Mouse (Mus musculus) forebrain, embryonic 10.5 days (tissue): ENCODE data around the gene Catsperz. TPM values are rescaled to one million over a fixed set of nuclear protein-coding genes. Genes with fewer than 3 reads are reported as not detected.
"Not testable (repeated sequence)": the region's sequence is repeated elsewhere in the genome, so short reads cannot be mapped to it uniquely, and the experiment has no call there.

ENCODE experiments used
- DNase-seq: peaks from one replicate; pipeline ENCODE4 v3.0.0-alpha.2; 2017; ENCODE audit warnings: low spot score; ENCODE audit errors: extremely low spot score
- H3K27ac ChIP-seq: fragments of 300-500 bp; sonication (generic); 2 replicates; pipeline ENCODE4 v1.5.1; 2016; ENCODE audit warnings: mild to moderate bottlenecking
- H3K27me3 ChIP-seq: fragments of 300-500 bp; sonication (generic); 2 replicates; pipeline ENCODE4 v1.6.1; 2016; ENCODE audit warnings: mild to moderate bottlenecking; ENCODE audit not compliant: poor library complexity, severe bottlenecking
- H3K36me3 ChIP-seq: fragments of 300-500 bp; sonication (generic); replicated peaks from 2 replicates; pipeline ENCODE4 v1.6.1; 2016; ENCODE audit warnings: mild to moderate bottlenecking, moderate library complexity
- H3K4me1 ChIP-seq: fragments of 300-500 bp; sonication (generic); 2 replicates; pipeline ENCODE4 v1.6.1; 2016
- H3K4me3 ChIP-seq: fragments of 300-500 bp; sonication (generic); 2 replicates; pipeline ENCODE4 v1.5.1; 2016; ENCODE audit warnings: mild to moderate bottlenecking, moderate library complexity
- H3K9me3 ChIP-seq: fragments of 300-500 bp; sonication (generic); 2 replicates; pipeline ENCODE4 v1.6.1; 2016; ENCODE audit warnings: mild to moderate bottlenecking, moderate library complexity
- WGBS: fragments of 180-500 bp; shearing (Covaris S2); methylation state at CpG from one replicate; pipeline ENCODE4 v1.1.7; 2016; 5-methylcytosine and 5-hydroxymethylcytosine counted together
- polyA plus RNA-seq: library from polyadenylated mRNA; unstranded; fragments of >200 nt; fragmentation: Nextera tagmentation; extraction: Ambion mirVana; gene quantifications from 2 replicates; pipeline ENCODE4 v1.2.1, GENCODE M21; 2016

Gene Catsperz
- polyA plus RNA-seq, 1 experiment from 2014 or later: 0.55 TPM

DNA sequence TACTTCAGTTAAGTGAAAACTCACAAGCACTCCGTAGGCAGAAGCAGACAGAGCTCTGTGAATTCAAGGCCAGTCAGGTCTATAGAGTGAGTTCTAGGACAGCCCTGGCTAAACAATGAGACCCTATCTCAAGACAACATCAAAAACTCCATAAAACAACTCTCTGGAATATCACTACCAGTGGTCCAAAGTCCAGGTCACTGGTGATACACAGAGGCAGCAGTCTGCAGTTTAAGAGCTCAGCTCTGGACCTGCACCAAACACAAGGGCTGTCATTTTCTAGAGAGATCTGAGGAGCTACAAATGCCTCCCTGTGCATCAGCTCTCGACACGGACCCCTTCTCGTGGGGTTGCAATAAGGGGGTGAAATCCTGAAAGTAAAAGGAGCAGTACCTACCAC is 6.9 kb downstream of the Catsperz start:
- 90% methylated on average over 4 of the region's 4 CpGs for WGBS
- no peak for DNase-seq
- peaks cover 14% of the 10 kb centered on the region for H3K36me3 ChIP-seq
- no peak overlapping the region for H3K27ac ChIP-seq
- no peak overlapping the region for H3K4me3 ChIP-seq
- peaks cover 27% of the 10 kb centered on the region for H3K4me1 ChIP-seq
- H3K27me3 ChIP-seq: peaks cover 13% of the 10 kb centered on the region
- H3K9me3 ChIP-seq: no peaks in the 10 kb centered on the region

DNA sequence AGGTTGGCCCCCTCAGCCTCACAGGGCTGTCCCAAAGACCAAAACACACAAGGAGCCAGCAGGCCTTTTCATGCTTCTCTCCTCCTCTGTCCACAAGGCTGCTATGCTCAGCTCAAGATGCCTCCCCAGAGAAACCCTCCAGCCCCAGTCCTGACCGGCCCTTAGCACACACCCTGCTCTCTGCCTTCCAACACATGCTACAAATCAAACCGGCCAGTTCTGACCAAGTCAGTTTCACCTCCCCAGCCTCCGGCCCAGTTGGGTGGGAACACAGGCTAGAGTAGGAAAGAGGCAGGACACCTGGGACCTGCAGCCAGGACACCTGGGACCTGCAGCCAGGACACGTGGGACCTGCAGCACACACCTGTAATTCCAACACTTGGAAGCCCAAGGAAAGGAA is 8.7 kb downstream of the Catsperz start:
- H3K4me3 ChIP-seq: no peak overlapping the region
- H3K9me3 ChIP-seq: no peaks in the 10 kb centered on the region
- WGBS: 91% methylated on average over 4 of the region's 4 CpGs
- H3K4me1 ChIP-seq: peaks cover 22% of the 10 kb centered on the region
- DNase-seq: no peak
- H3K27ac ChIP-seq: no peak overlapping the region
- no peaks in the 10 kb centered on the region for H3K27me3 ChIP-seq
- peaks cover 32% of the 10 kb centered on the region for H3K36me3 ChIP-seq

DNA sequence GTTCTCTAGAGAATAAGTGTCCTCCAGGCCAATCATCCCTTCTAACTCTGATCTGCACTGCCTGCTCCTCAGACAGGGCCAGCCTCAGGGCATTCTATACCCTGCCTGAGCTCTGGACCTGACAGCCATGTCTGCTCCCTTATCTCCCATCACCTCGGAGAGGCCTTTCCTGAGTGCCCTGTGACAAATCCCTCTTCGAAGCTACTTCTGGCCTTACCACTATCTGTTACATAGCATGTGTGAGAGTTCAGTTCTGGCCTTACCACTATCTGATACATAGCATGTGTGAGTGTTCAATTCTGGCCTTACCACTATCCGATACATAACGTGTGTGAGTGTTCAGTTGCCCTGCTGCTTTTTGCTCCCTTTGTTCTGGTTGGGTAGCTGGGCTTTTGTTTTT is 9.9 kb downstream of the Catsperz start:
- no peak for DNase-seq
- Histone ChIP-seq H3K27me3 (no peaks in the 10 kb centered on the region), H3K4me3 (no peak overlapping the region), H3K9me3 (no peaks in the 10 kb centered on the region), H3K27ac (no peak overlapping the region), H3K36me3 (peaks cover 38% of the 10 kb centered on the region), H3K4me1 (peaks cover 17% of the 10 kb centered on the region)
- 89% methylated on average over 4 of the region's 4 CpGs for WGBS

DNA sequence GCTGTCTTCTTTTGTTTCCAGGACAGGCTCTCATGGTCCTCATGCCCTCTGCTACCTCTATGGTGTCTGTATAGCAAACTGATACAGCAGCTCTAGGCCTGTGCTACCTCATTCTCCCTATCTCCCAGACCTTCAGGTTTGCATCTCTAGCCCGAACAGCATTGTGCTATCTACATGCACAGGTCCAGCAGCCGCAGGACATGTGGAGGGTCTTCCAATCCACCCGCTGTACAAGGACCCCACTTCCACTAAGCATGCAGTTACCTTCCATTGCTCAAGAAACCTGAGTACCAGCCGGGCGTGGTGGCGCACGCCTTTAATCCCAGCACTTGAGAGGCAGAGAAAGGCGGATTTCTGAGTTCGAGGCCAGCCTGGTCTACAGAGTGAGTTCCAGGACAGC is 10.6 kb downstream of the Catsperz start:
- no peaks in the 10 kb centered on the region for H3K27me3 ChIP-seq
- 93% methylated on average over 9 of the region's 9 CpGs for WGBS
- H3K36me3 ChIP-seq: peaks cover 38% of the 10 kb centered on the region
- H3K4me1 ChIP-seq: peaks cover 12% of the 10 kb centered on the region
- H3K4me3 ChIP-seq: no peak overlapping the region
- H3K27ac ChIP-seq: no peak overlapping the region
- H3K9me3 ChIP-seq: no peaks in the 10 kb centered on the region
- DNase-seq: no peak

DNA sequence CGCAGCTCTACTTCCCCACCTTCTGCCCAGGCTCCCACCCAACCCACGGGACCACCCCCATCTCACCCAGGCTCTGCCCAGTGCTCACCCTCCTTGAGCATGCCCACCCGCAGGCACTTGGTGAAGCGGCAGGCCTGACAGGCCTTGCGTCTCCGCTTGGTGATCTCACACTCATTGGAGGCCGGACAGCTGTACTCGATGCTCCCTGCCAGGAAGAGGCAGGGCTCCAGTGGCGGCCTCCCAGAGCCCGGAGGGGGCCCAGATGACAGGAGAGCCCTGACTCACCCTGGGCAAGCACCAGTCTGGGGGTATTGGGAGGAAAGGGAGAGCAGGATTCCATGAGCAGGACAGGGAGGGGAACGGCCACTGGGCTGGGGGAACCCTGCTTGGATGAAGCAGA is 11.2 kb downstream of the Catsperz start:
- H3K9me3 ChIP-seq: no peaks in the 10 kb centered on the region
- H3K27me3 ChIP-seq: no peaks in the 10 kb centered on the region
- DNase-seq: no peak
- peaks cover 17% of the 10 kb centered on the region for H3K4me1 ChIP-seq
- H3K36me3 ChIP-seq: peaks cover 38% of the 10 kb centered on the region
- H3K27ac ChIP-seq: no peak overlapping the region
- no peak overlapping the region for H3K4me3 ChIP-seq
- WGBS: 87% methylated on average over 11 of the region's 11 CpGs

DNA sequence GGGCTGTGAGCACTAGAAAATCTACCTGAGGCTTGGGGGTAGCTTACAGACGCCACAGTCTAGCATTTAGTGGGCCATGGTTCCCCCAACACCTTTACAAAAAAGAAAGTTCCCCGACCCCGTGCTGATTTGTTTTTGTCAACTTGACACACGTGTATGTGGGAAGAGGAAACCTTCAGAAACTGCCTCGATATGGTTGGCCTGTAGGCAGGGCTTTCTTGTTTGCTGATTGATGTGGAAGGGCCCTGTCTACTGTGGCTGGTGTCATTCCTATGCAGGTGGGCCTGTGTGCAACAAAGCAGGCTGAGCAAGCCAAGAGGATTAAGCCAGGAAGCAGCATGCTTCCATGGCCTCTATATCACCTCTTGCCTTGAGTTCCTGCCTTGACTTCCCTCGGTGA is 12.1 kb downstream of the Catsperz start:
- no peaks in the 10 kb centered on the region for H3K27me3 ChIP-seq
- H3K36me3 ChIP-seq: peaks cover 35% of the 10 kb centered on the region
- 91% methylated on average over 6 of the region's 6 CpGs for WGBS
- H3K9me3 ChIP-seq: no peaks in the 10 kb centered on the region
- H3K27ac ChIP-seq: no peak overlapping the region
- H3K4me3 ChIP-seq: no peak overlapping the region
- no peak for DNase-seq
- H3K4me1 ChIP-seq: peaks cover 27% of the 10 kb centered on the region

DNA sequence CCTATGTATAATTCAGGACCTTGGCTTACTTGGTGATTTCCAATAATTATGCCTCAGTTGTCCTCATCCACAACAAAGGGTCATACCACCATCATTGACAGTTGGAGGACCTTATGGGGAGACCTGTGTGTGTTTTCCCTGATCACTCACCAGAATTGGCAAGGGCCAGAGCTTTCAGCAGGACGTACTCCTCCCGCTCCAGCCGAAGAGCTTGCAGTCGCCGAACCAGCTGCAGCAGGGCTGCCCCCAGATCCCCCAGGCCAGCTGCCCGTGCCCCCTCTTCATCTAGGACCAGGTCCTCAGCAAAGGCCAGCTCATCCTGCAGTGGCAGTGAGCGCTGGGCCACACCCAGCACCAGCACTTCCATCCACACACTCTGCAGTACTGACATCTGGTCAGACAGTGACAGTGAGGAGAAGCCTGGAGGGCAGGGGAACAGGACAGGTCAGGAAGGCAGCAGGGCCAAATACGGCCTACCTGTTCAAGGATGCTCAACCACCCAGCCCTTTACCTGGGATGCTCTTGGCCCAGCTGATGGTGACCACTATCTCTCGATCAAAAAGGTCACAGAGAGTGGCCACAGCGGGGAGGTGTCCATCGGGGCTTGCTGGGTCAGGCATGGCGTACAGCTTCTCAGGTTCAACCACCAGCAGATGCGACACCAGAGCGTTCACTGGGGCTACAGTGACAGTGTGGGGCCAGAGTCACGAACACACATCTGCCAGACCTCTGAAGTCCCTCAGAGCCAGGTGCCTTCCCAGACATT is 12.8 kb downstream of the Catsperz start:
- Histone ChIP-seq H3K27ac (no peak overlapping the region), H3K4me1 (peaks cover 33% of the 10 kb centered on the region), H3K4me3 (peak overlapping the region; percentile 13; the same call in 1 of the 2 replicates), H3K36me3 (peaks cover 41% of the 10 kb centered on the region), H3K27me3 (no peaks in the 10 kb centered on the region), H3K9me3 (no peaks in the 10 kb centered on the region)
- 93% methylated on average over 15 of the region's 15 CpGs for WGBS
- DNase-seq: no peak

DNA sequence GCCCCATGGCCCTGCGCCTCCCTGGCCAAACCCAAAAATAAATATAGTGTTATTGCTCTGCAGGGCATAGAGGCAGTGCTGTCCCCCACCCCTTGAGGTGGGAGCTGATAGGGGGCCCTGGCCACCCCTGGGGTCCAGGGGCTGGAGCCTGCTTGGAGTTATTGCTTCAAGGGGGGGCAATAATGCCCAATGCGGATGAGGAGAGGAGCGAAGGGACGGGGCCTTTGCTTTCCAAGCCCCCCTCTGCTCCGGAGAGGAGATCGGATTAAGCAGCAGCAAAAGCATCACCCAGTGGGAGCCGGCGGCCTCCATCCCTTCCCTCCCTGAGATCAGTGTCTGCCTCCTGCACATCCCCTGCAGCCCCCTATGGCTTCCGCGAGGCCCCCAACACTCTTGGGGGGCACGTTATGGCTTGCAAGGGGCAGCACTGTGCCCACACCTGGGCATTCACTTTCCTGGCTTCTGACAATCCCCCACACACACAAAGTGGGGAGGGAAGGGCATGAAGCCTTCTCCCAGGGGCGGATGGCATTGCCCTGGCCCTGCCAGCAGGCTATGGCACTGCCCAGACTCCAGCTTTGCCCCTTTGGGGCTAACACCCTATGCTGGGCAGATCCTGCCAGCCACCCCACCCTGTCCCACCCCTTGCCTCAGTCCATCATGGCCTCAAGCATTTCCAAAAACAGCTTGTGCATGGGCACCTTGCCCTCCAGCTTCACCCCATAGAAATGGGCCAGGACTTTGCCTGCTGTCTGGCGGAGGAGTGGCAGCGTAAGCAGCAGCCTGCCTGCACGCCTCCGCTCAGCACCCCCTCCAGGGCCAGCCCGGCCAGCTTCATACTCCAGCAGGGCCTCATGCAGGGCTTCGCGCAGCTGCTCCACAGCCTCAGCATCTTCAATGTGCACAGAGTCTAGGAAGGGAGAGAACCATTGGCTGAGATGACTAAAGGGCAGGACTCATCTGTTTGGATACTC is 13.8 kb downstream of the Catsperz start:
- Histone ChIP-seq H3K36me3 (peaks cover 51% of the 10 kb centered on the region), H3K9me3 (no peaks in the 10 kb centered on the region), H3K4me1 (peaks cover 39% of the 10 kb centered on the region), H3K4me3 (peak overlapping the region; percentile 81), H3K27ac (peak overlapping the region; percentile 30; the same call in 1 of the 2 replicates), H3K27me3 (no peaks in the 10 kb centered on the region)
- DNase-seq: no peak
- 83% methylated on average over 19 of the region's 19 CpGs for WGBS

DNA sequence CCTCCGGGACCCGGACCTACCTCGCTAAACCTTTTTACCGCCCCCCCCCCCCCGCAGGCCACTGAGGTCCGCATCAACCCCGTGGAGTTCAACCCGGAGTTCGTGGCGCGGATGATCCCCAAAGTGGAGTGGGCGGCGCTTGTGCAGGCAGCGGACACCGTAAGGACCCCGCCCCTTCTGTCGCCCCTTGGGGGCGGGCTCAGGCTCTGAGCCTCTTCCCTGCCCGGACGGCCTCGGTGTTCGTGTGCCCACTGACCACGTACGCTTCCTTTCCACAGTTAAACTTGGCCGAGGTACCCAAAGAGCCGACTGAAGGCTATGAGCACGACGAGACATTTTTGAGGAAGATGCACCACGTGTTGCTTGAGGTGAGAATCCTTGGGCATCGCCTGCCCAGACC is 14.9 kb downstream of the Catsperz start:
- Histone ChIP-seq H3K27ac (peak overlapping the region; percentile 95), H3K36me3 (peaks cover 61% of the 10 kb centered on the region), H3K4me1 (peaks cover 39% of the 10 kb centered on the region), H3K4me3 (peak overlapping the region; percentile 81)
- not testable (repeated sequence) for H3K27me3 ChIP-seq, H3K9me3 ChIP-seq
- under 1% methylated on average over 30 of the region's 30 CpGs for WGBS
- peak; percentile 55 for DNase-seq

DNA sequence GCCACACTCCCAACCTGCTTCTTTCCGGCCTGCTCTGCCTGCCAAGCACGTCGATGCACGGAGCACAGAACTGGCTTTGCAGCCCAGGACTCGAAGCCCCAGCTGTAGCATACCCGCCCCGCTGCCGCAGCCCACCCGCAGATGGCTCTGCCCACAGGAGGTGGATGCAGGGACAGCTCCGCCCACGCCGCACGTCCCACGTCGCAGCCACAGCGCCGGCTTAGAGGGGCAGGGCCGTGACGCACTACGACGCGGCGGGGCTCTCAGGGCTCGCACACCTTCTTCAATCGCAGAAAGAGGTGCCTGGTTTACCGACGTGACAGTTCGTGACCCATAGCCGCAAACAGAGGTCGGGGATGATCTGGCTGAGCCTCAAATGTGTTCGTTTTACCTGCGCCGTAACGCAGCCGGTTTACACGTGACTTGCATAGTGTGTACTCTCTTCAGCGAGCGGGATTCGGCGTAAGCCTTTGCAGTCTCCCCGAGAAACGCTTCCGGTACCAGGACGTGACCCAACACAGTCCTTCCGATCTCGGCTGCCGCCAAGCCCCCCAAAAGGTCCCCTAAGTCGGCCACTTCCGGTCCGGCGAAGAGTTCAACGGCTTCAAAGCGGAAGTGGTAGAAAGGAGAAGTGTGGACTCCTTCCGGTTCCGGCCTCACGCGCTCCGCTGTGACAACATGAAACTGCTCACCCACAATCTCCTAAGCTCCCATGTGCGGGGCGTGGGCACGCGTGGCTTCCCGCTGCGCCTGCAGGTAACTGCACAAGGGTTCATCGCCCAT is 15.5 kb downstream of the Catsperz start, which contains the start of the genes Trmt112 and Prdx5:
Gene Trmt112 (plus strand): TSS at position 192 of the 783 bp plus-strand sequence.
Gene Prdx5 (minus strand): TSS at position 600 of the 783 bp plus-strand sequence.
- Histone ChIP-seq H3K9me3 (no peaks in the 10 kb centered on the region), H3K27ac (peak within 1 kb of the TSS; percentile 95), H3K27me3 (no peaks in the 10 kb centered on the region), H3K36me3 (peaks cover 68% of the 10 kb centered on the region), H3K4me1 (peaks cover 39% of the 10 kb centered on the region), H3K4me3 (peak within 1 kb of the TSS; percentile 81)
- WGBS: under 1% methylated on average over 65 of the region's 65 CpGs
- peak; percentile 94 for DNase-seq

DNA sequence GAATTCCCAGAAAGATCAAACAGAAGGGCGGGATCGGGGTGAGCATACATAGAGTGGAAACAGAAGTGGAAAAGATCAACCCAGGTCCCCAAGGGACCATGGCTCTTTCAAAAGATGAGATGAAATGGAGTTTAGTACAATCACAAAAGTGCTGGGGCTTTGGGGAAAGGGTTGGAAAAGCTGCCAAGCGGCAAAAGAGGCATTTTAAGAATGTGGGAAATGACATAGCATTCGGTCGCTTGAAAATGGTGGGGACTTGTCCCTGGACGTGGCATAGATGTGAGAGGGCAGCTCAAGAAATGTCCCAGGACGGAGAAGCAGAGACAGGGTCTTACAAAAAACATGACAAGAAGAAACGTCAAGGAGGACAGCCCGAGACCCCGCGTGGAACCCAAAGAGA is 16.2 kb downstream of the Catsperz start:
- Histone ChIP-seq H3K36me3 (peaks cover 70% of the 10 kb centered on the region), H3K27ac (peak overlapping the region; percentile 95), H3K27me3 (no peaks in the 10 kb centered on the region), H3K9me3 (no peaks in the 10 kb centered on the region), H3K4me1 (peaks cover 39% of the 10 kb centered on the region), H3K4me3 (peak overlapping the region; percentile 81)
- DNase-seq: no peak
- WGBS: 16% methylated on average over 11 of the region's 11 CpGs

DNA sequence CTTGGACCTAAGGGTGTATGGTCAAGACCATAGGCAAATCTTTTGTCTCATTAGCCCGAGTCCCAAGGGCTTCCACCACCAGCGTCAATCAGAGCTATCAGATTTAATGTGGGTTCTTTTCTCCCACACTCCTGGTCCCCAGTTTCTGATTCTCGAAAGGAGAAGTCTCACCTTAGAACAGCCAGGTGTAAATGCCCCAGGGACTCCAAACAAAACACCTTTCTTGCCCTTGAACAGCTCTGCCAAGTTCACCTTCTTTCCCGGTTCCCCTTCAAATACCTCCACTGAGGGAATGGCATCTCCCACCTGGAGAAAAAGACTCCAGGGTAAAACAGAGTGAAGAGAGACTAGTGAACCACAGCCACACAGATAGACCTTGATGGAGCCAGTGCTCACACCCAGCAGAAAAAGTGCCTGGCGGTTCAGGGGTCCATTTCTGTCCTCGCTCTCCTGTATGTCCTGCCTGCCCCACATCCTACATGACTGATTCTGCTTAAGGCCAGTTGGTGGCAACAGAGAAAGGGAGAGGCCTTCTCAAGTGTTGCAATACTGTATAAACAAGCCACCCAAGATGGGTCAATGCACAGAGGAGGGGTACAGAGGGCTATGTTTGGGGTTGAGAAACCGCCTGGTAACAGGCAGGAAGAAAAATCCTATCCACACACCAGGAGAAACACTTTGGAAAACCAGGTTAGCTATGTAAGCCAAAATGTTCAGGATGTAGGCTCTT is 17.2 kb downstream of the Catsperz start:
- no peaks in the 10 kb centered on the region for H3K27me3 ChIP-seq
- DNase-seq: no peak
- H3K27ac ChIP-seq: no peak overlapping the region
- peaks cover 39% of the 10 kb centered on the region for H3K4me1 ChIP-seq
- WGBS: 91% methylated on average over 7 of the region's 7 CpGs
- H3K9me3 ChIP-seq: no peaks in the 10 kb centered on the region
- H3K36me3 ChIP-seq: peaks cover 61% of the 10 kb centered on the region
- H3K4me3 ChIP-seq: peak overlapping the region; percentile 81
